Mouse (Mus musculus) liver, embryonic 14.5 days (tissue): ENCODE measurements around the gene Hk1. TPM values are rescaled to one million over a fixed set of nuclear protein-coding genes. Genes with fewer than 3 reads are reported as not detected.
A peak's percentile ranks its signal among the peaks of the same experiment; 100 is the strongest.

Experiments
- ATAC-seq: fragments of 200-750 bp; cut with Nextera tagmentation; 2 replicates; pipeline ENCODE4 v1.8.0; 2017; ENCODE audit warnings: moderate number of reproducible peaks, mild to moderate bottlenecking, moderate library complexity; ENCODE audit not compliant: insufficient read depth
- DNase-seq, 3 experiments: peaks; one replicate each; pipeline ENCODE4 v3.0.0-alpha.2; 2012 to 2013; ENCODE audit warnings: low read depth in 3 of 3, low spot score in 3 of 3
- H3K27ac ChIP-seq: fragments of 300-500 bp; sonication (generic); 2 replicates; pipeline ENCODE4 v1.5.1; 2014; ENCODE audit warnings: moderate library complexity, mild to moderate bottlenecking, control low read depth, inconsistent platforms
- H3K27me3 ChIP-seq: fragments of 300-500 bp; sonication (generic); 2 replicates; pipeline ENCODE4 v1.6.1; 2014; ENCODE audit warnings: mild to moderate bottlenecking, low read length, moderate library complexity; ENCODE audit not compliant: control insufficient read depth, insufficient read depth
- H3K36me3 ChIP-seq: fragments of 300-500 bp; sonication (generic); replicated peaks from 2 replicates; pipeline ENCODE4 v1.6.1; 2014; ENCODE audit warnings: low read depth; ENCODE audit not compliant: control insufficient read depth, insufficient read depth
- H3K4me1 ChIP-seq, 2 experiments: fragments of 200-500 bp in 1 of 2; fragments of 300-500 bp in 1 of 2; sonication (generic) in 1 of 2; replicated peaks; 2 replicates each; pipeline ENCODE4 v1.6.1; 2012 to 2014; ENCODE audit warnings: antibody characterized with exemption in 1 of 2, inconsistent platforms in 1 of 2, low read length in 1 of 2; ENCODE audit not compliant: control insufficient read depth in 2 of 2, insufficient read depth in 2 of 2
- H3K4me2 ChIP-seq: fragments of 300-500 bp; sonication (generic); 2 replicates; pipeline ENCODE4 v1.6.1; 2014; ENCODE audit warnings: low read depth, mild to moderate bottlenecking, control low read depth, moderate library complexity
- H3K4me3 ChIP-seq, 2 experiments: fragments of 200-500 bp in 1 of 2; fragments of 300-500 bp in 1 of 2; sonication (generic) in 1 of 2; 2 replicates each; pipeline ENCODE4 v1.5.1; 2012 to 2014; ENCODE audit warnings: low read depth in 2 of 2, low read length in 2 of 2, mild to moderate bottlenecking in 2 of 2, control low read depth in 1 of 2, inconsistent platforms in 1 of 2, moderate library complexity in 1 of 2; ENCODE audit not compliant: insufficient read depth in 1 of 2
- H3K9ac ChIP-seq: fragments of 300-500 bp; sonication (generic); replicated peaks from 2 replicates; pipeline ENCODE4 v1.6.1; 2014; ENCODE audit warnings: mild to moderate bottlenecking, control low read depth, moderate library complexity
- H3K9me3 ChIP-seq: fragments of 300-500 bp; sonication (generic); 2 replicates; pipeline ENCODE4 v1.6.1; 2016; ENCODE audit warnings: low read length, mixed read lengths; ENCODE audit not compliant: control insufficient read depth
- CTCF ChIP-seq: IDR thresholded peaks from 2 replicates; pipeline ENCODE4 v1.5.1; 2016; ENCODE audit warnings: antibody characterized with exemption, low read depth, control low read depth
- EP300 ChIP-seq: IDR thresholded peaks from 2 replicates; pipeline ENCODE4 v1.6.1; 2016; ENCODE audit warnings: antibody characterized with exemption, low read depth
- WGBS: fragments of 180-500 bp; shearing (Covaris S2); extraction: QIAGEN DNeasy Blood & Tissue Kit; methylation state at CpG from one replicate; pipeline ENCODE4 v1.1.7; 2014; ENCODE audit not compliant: insufficient replicate concordance; 5-methylcytosine and 5-hydroxymethylcytosine counted together
- polyA plus RNA-seq, 2 experiments: library from polyadenylated mRNA; depleted of rRNA in 1 of 2; stranded (reverse) in 1 of 2; unstranded in 1 of 2; fragments of >200 nt; fragmentation: Nextera tagmentation in 1 of 2; extraction: Ambion mirVana in 1 of 2; gene quantifications; 2 replicates each; pipeline versions ENCODE4 v1.2.1 to v1.2.3; 2012 to 2014

The Hk1 gene
- polyA plus RNA-seq, 2 experiments: 54.2 to 56.1 TPM

- Histone ChIP-seq H3K9ac (no peak overlapping the region), H3K4me1 (peaks cover 22 to 25% of the 10 kb centered on the region in 2 experiments), H3K9me3 (no peaks in the 10 kb centered on the region), H3K27me3 (no peaks in the 10 kb centered on the region), H3K36me3 (no peaks in the 10 kb centered on the region), H3K27ac (no peak overlapping the region), H3K4me3 (no peak overlapping the region), H3K4me2 (no peak overlapping the region)
- DNase-seq: no peak
- TF ChIP-seq EP300 (no peak), CTCF (no peak)
- WGBS: 72% methylated on average over 6 of the region's 6 CpGs
- ATAC-seq: no peak
These were observed 151.6 kb downstream of the Hk1 start for GRCm38 (mm10) chr10:62228126-62228525.

DNA sequence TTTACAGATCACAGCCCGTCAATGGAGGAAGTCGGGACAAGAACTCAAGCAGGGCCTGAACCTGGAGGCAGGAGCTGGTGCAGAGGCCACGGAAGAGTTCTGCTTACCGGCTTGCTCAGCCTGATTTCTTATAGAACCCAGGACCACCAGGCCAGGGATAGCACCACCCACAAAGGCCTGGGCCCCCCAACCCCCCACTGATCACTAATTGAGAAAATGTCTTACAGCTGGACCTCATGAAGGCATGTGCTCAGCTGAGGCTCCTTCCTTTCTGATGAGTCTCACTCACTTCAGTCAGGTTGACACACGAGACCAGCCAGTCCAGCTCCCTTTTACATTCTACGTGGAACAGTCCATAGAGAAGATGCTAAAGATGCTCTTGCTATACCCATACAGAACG is 153.9 kb downstream of the Hk1 start:
- 78% methylated on average over 7 of the region's 7 CpGs for WGBS
- no peaks in the 10 kb centered on the region for H3K27me3 ChIP-seq
- H3K27ac ChIP-seq: no peak overlapping the region
- no peak overlapping the region for H3K4me3 ChIP-seq
- H3K9ac ChIP-seq: no peak overlapping the region
- no peaks in the 10 kb centered on the region for H3K36me3 ChIP-seq
- peaks cover 28 to 29% of the 10 kb centered on the region in 2 experiments for H3K4me1 ChIP-seq
- DNase-seq (no peak), ATAC-seq (no peak)
- no peak overlapping the region for H3K4me2 ChIP-seq
- TF ChIP-seq CTCF (no peak), EP300 (no peak)
- no peaks in the 10 kb centered on the region for H3K9me3 ChIP-seq

- Histone ChIP-seq H3K27me3 (no peaks in the 10 kb centered on the region), H3K4me1 (peaks cover 20 to 23% of the 10 kb centered on the region in 2 experiments), H3K9ac (no peak overlapping the region), H3K36me3 (no peaks in the 10 kb centered on the region), H3K27ac (no peak overlapping the region), H3K4me2 (no peak overlapping the region), H3K4me3 (no peak overlapping the region), H3K9me3 (no peaks in the 10 kb centered on the region)
- ATAC-seq (no peak), DNase-seq (no peak)
- 65% methylated on average over 6 of the region's 6 CpGs for WGBS
- TF ChIP-seq CTCF (no peak), EP300 (no peak)
These were observed 155.5 kb downstream of the Hk1 start for GRCm38 (mm10) chr10:62224231-62224630.

DNA sequence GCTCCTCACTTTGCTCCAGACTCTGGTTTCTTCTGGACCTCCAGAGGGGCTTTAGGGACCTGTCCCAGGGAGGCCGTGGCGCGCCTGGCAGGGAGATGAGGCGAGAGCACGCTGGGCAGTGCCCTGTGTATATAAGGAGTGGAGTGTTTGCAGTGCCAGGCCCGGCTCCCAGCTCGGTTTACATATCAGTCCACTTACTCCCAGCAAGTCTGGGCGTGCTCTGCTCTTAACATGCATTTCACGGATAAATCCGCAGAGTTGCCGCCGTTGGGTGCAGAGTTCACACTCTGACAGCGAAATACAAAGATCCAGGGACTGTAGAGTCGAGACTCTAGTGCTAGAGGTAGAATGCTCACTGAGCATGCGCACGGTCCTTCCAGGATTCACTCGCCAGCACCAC is 156.9 kb downstream of the Hk1 start:
- Histone ChIP-seq H3K4me2 (no peak overlapping the region), H3K9ac (no peak overlapping the region), H3K27ac (no peak overlapping the region), H3K27me3 (no peaks in the 10 kb centered on the region), H3K36me3 (no peaks in the 10 kb centered on the region), H3K9me3 (no peaks in the 10 kb centered on the region), H3K4me3 (no peak overlapping the region), H3K4me1 (peaks cover 19 to 28% of the 10 kb centered on the region in 2 experiments)
- DNase-seq (no peak), ATAC-seq (no peak)
- 80% methylated on average over 17 of the region's 17 CpGs for WGBS
- TF ChIP-seq EP300 (no peak), CTCF (no peak)

GRCm38 (mm10) chr10:62221647-62222046 is 158.1 kb downstream of the Hk1 start:
- Histone ChIP-seq H3K27ac (no peak overlapping the region), H3K9me3 (no peaks in the 10 kb centered on the region), H3K27me3 (no peaks in the 10 kb centered on the region), H3K4me1 (peaks cover 30 to 40% of the 10 kb centered on the region in 2 experiments), H3K4me2 (peak overlapping the region; percentile 35), H3K36me3 (no peaks in the 10 kb centered on the region), H3K4me3 (no peak overlapping the region), H3K9ac (no peak overlapping the region; the same call in 1 of the 2 replicates)
- DNase-seq (no peak), ATAC-seq (peak; percentile 44; the same call in 1 of the 2 replicates)
- no peak for TF ChIP-seq CTCF
- TF ChIP-seq EP300: no peak
- WGBS: 30% methylated on average over 2 of the region's 2 CpGs
